Mouse (Mus musculus): ENCODE data around the gene Olfr105-ps.

GRCm38 (mm10) chr17:37398926-37399325 lies 20.1 kb downstream of the Olfr105-ps start, which contains the start of gene Olfr107:
- TF ChIP-seq CTCF (IDR thresholded peaks at IDR 0.05; ENCODE audit: low read depth) (no peak), EP300 (IDR thresholded peaks at IDR 0.05; ENCODE audit: low read depth) (no peak)
